Mouse (Mus musculus): Measurements from ENCODE around the gene Cdkn2aipnl.

Gene Cdkn2aipnl

GRCm38 (mm10) chr11:51949155-51949840 lies 18.2 kb upstream of the Cdkn2aipnl start:
- DNase-seq = no peak

DNA sequence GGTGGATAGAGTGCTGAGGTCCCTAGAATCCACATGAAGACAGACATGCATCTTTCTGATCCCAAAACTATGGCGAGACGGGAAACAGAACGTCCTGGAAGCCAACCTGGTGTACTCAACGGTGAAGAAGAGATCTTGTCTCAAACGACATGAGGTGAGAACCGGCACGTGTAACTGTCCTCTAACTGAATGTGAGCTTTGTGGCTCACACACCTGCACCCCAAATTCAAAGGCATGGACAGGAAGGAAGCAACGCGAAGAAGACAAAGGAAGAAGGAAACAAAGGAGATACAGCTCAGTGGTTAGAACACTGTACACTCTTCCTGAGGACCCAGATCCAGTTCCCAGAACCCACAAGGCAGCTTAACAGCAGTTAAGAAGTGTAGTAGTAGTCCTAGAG lies 17.5 kb upstream of the Cdkn2aipnl start:
- no peak for DNase-seq

DNA sequence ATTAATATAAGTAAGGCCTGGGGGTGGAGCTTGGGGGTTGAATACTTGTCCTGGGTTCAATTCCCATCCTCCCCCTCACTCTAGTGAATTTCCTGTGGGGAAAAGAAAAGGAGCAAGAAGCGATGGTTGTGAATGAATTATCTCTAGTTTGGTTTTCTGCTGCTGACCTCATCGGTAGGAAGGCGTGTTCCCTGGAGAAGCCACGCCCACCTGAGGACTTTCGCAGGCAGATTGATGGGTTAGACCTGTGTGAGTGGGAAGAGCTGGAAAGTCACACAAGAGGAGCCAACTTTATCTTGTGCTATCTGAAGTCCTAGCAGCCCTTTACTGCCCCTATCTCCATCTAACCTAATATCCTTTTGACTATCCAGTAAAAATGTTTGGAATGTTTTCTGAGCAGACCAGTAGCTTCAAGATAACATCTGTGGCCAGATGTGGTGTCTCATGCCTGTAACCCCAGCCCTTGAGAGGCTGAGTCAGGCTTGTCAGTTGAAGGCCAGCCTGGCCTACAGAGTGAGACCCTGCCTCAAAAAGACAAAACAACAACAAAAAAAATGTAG lies 15.5 kb upstream of the Cdkn2aipnl start:
- DNase-seq = no peak

DNA sequence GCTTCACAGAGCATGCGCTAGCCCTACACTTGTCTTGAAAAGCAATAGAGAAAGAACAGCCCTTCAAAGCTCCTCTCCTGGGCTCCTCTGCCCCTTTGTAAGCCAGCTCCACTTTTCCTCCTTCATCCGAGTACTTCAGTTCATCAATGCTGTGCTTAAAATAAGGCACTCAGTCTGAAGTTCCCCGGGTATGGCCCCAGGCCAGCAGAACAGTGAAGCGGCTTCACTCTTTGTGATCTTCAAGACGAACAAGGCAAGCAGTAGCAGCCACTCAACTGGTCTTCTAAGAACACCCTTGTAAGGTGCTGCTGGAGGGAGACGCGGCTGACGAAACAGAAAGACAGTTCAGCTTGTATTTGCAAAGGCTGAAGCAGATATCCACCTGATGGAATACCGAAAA lies 11.3 kb upstream of the Cdkn2aipnl start:
- DNase-seq = no peak

GRCm38 (mm10) chr11:51957760-51958159 lies 9.7 kb upstream of the Cdkn2aipnl start:
- DNase-seq = no peak

DNA sequence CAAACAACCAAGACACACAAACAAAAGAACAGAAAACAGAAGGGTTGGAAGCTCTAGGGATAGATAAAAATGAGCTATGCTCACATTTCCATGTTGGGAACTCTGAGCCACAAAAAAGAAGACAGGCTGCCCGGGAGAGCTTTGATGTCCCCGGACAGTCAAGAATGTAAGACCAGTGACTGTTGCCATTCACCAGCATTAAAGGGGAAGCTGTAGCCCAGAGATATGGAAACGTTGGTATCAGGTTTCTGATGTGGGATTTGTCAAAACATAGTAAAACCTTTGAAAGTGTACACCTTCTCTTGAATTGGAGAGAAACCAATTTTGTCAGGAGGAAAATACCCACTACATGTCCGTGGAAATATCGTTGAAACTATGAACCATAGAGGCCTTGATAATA lies 8.0 kb upstream of the Cdkn2aipnl start:
- no peak for DNase-seq

DNA sequence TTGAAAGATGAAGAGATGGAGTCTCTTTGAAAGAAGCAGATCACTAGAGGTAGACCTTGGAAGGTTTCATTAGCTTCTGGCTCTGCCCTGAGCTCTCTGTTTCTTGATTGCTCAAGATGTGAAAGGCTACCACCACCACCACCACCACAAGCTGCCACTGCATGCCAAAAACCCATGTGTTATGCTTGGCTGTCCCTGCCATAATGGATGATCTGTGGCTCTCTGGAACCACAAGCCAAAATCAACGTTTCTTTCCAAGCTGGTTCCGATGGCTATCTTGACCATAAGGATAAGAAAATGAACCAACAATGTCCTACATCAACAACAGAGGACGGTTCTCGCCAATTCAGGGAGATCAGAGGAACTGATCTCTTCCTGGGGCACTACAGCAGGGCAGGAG lies 7.4 kb upstream of the Cdkn2aipnl start:
- no peak for DNase-seq

- DNase-seq = no peak
Measured at GRCm38 (mm10) chr11:51960967-51961471, 6.4 kb upstream of the Cdkn2aipnl start.

DNA sequence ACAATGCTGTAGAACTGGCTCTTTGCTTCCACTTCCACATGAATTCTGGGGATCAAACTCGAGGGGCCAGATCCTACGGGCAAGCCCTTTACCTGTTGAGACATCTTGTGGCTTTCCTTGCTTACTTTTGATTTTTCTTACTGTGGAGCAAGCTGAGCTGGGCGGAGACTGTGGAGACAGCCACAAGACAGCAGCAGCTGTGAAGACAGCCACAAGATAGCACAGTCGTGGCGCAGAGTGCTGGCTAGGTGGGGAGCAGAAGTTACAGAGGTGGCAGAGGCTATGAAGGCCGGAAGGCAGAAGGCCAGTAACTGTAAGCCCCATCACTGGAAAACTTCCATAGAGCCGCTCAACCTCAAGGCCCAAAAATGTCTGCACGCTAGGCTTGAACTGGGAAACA lies 5.7 kb upstream of the Cdkn2aipnl start:
- no peak for DNase-seq

- DNase-seq = no peak
Measured at GRCm38 (mm10) chr11:51962277-51962676, 5.2 kb upstream of the Cdkn2aipnl start.

- no peak for DNase-seq
Measured at GRCm38 (mm10) chr11:51966651-51967050, 810 bp upstream of the Cdkn2aipnl start.

DNA sequence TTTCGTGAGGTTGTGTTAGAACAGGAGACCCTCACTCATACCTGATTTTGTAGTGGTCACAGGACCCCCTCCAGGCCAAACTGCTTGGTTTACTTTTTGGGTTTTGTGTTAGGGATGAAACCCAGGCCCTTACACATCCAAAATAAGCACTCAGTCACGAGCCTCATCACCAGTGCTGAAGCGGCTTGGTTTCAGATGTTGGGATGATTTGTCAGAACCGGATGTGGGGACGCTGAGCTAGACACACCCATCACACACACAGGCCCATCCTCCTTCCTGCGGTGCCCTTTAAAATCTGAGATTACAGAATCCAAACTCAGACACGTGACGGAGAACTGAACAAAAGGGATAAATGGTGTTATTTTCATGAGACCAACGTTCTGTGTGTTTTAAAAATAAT lies 1.4 kb downstream of the Cdkn2aipnl start:
- no peak for DNase-seq

DNA sequence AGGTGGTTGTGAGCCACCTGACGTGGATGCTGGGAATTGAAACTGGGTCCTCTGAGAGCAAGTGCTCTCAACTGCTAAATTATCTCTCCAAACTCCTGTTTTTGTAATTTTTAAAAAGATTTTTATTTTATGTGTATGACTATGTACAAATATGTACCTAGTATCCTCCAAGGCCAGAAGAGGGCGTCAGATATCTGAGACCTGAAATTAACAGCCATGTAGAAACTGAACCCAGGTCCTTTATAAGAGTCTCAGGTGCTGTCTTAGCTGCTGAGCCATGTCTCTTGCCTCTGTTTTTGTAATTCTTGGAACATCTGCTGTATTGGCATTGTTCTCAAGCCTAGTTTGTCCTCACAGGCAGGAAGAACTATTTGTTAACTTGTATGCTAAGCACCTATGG lies 2.0 kb downstream of the Cdkn2aipnl start:
- DNase-seq = no peak

GRCm38 (mm10) chr11:51971644-51972043 lies 4.2 kb downstream of the Cdkn2aipnl start:
- no peak for DNase-seq

GRCm38 (mm10) chr11:51999611-52000289 lies 32.3 kb downstream of the Cdkn2aipnl start:
- DNase-seq = peak; percentile 58 to 62

DNA sequence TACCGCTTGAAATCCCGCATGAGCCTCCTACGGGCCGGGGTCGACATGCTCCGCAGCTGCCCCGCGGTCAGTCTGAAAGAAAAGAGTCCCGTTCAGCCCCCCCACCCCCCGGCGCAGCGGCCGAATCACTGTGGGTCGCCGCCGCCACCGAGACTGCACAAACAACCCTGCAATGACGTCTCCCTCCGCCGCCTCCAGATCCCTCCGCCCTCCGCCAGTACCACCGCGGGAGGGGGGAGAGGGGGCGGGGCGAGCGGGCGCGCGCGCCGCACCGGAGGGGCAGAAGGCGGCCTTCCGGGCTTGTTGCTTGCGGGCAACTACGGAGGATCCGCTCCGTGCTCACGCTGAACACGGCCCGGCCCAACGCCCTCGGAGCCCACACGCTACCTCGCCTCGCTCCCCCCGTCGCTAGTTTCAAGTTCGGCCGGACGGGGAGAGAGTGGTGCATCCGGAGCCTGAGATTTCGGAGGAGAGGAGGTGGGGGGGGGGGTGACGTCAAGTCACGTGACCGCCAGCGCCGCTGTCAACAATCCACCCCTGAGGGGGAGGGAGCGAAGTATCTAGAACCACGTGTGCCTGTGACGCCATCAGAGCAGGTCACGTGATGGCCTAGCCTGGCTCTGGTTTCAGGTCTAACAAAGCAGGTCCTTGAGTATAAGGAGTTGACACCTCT lies 33.0 kb downstream of the Cdkn2aipnl start, which contains the start of gene Ube2b:
TSS of gene Ube2b (minus strand) at position 473 of the 673 bp plus-strand sequence.
- DNase-seq = peak; percentile 94 to 98

GRCm38 (mm10) chr11:52001341-52001740 lies 33.9 kb downstream of the Cdkn2aipnl start:
- peak in 1 of 2 experiments; percentile 21 for DNase-seq

GRCm38 (mm10) chr11:52001861-52002260 lies 34.4 kb downstream of the Cdkn2aipnl start:
- DNase-seq = no peak

GRCm38 (mm10) chr11:52002842-52003504 lies 35.5 kb downstream of the Cdkn2aipnl start:
- no peak for DNase-seq

GRCm38 (mm10) chr11:52003505-52003771 lies 36.0 kb downstream of the Cdkn2aipnl start:
- DNase-seq = no peak

- DNase-seq = peak; percentile 90 to 95
Measured at GRCm38 (mm10) chr11:52003772-52004528, 36.5 kb downstream of the Cdkn2aipnl start, which contains the start of gene Cdkl3. Cdkl3 (plus strand) TSS chr11:52004221.

- DNase-seq = no peak
Measured at GRCm38 (mm10) chr11:52005586-52005985, 38.1 kb downstream of the Cdkn2aipnl start.
